Mouse (Mus musculus): ENCODE results near the gene Spats2l.

GRCm38 (mm10) chr1:57857799-57858198 is 83.8 kb downstream of the Spats2l start:
- no peak for TF ChIP-seq CTCF (IDR thresholded peaks at IDR 0.05; ENCODE audit: low read depth, low read length)
- no peak for TF ChIP-seq POLR2A (IDR thresholded peaks at IDR 0.05; ENCODE audit: borderline replicate concordance, low read depth, low read length)
